25 mouse cellular contexts compared by ENCODE assay signal in genomic region chr9:123186151-123186550, GRCm38 (mm10). TPM values are rescaled to one million over a fixed set of nuclear protein-coding genes. Genes with fewer than 3 reads are reported as not detected.
"Had no signal": no experiment of that assay in that cellular context is flagged by ENCODE, and none has a peak within 500 bp of the region (broad histone marks: within the 10 kb centered on the region; RNA-seq: fewer than 3 reads in every experiment).

No protein-coding gene starts in this region.

- ATAC-seq: hindbrain, postnatal 0 days; intestine, embryonic 16.5 days had no signal

- DNase-seq: gastrocnemius, adult 2 months; gastrocnemius, postnatal 10 days; gastrocnemius, postnatal 25 days; kidney, adult 11 months; kidney, adult 2 months; kidney, adult 9 months; kidney, postnatal 14 days; kidney, postnatal 36 days; layer of hippocampus, adult 9-11 months; layer of hippocampus, postnatal 36 days; liver had no signal

RNA-seq across cellular contexts. Expression of gene Cdcp1, which starts 29.7 kb away (rescaled TPM):
- total RNA-seq: gastrocnemius, adult 2 months; gastrocnemius, postnatal 10 days; gastrocnemius, postnatal 25 days; gastrocnemius, postnatal 4 days; layer of hippocampus, adult 18-20 months; layer of hippocampus, postnatal 14 days; layer of hippocampus, postnatal 36 days had no signal

RNA-seq across cellular contexts. Expression of gene Clec3b, which starts 35.4 kb away (rescaled TPM):
- total RNA-seq: hematopoietic stem cell, adult 5-6 weeks had no signal
- polyA plus RNA-seq: heart, embryonic 10.5 days; heart, embryonic 12.5 days; heart, embryonic 14.5 days; hindbrain, embryonic 11.5 days; intestine, embryonic 14.5 days; limb, embryonic 10.5 days; limb, embryonic 12.5 days; liver, embryonic 11.5 days had no signal
